Mouse (Mus musculus): ENCODE results near the gene Slc26a1. TPM values are rescaled to one million over a fixed set of nuclear protein-coding genes. Genes with fewer than 3 reads are reported as not detected.

Slc26a1 gene
- polyA plus RNA-seq, 1 experiment from 2014 or later: 3.6 TPM

DNA sequence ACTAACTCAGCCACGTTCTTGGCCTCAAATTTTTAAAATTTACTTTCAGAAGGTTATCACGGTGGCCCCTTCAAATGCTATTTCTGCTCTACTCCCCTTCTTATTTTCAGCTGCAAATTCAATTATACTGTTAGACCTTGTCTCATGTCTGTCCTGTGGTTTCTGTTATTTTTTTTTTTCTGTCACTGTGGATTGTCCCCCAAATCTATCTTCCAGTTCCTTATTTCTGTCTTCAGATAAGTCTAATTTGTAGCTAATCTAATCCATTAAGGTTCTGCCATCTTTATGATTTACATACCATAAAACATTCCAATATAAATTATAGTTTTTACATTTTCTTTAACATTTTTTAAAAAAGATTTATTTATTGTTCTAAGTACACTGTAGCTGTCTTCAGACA, 8.0 kb downstream of the Slc26a1 start:
- no peak overlapping the region for H3K4me3 ChIP-seq (replicated peaks)
- peaks cover 10% of the 10 kb centered on the region for H3K4me1 ChIP-seq (replicated peaks)
- H3K27me3 ChIP-seq (replicated peaks): no peaks in the 10 kb centered on the region
- no peaks in the 10 kb centered on the region for H3K9me3 ChIP-seq
- no peak overlapping the region for H3K4me2 ChIP-seq (replicated peaks)
- H3K9ac ChIP-seq: no peak overlapping the region
- H3K36me3 ChIP-seq: no peaks in the 10 kb centered on the region
- no peak for ATAC-seq
- H3K27ac ChIP-seq: no peak overlapping the region
- 77% methylated on average over 2 of the region's 2 CpGs for WGBS

DNA sequence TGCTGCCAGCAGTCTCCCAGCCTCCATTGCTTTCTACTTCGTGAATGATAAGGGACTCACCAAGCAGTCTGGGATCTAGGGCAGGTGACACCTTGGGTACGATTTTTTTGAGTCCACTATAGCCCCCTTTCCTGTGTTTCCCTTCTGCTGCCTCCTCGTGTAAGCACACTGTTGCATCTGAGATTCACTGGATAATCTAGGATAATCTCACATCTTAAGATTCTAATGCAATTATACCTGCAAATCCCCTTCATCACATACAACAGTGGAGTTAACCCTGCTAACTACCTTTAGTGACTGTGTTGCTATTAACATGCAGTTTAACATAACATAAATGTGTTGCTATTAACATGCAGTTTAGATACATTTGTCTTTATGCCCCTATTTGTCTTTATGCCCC, 10.3 kb downstream of the Slc26a1 start:
- H3K36me3 ChIP-seq: no peaks in the 10 kb centered on the region
- ATAC-seq: no peak
- no peaks in the 10 kb centered on the region for H3K27me3 ChIP-seq (replicated peaks)
- 48% methylated on average over 3 of the region's 3 CpGs for WGBS
- no peak overlapping the region for H3K27ac ChIP-seq
- H3K9me3 ChIP-seq: no peaks in the 10 kb centered on the region
- no peak overlapping the region for H3K4me2 ChIP-seq (replicated peaks)
- no peak overlapping the region for H3K9ac ChIP-seq
- H3K4me1 ChIP-seq (replicated peaks): peaks cover 11% of the 10 kb centered on the region
- H3K4me3 ChIP-seq (replicated peaks): no peak overlapping the region

DNA sequence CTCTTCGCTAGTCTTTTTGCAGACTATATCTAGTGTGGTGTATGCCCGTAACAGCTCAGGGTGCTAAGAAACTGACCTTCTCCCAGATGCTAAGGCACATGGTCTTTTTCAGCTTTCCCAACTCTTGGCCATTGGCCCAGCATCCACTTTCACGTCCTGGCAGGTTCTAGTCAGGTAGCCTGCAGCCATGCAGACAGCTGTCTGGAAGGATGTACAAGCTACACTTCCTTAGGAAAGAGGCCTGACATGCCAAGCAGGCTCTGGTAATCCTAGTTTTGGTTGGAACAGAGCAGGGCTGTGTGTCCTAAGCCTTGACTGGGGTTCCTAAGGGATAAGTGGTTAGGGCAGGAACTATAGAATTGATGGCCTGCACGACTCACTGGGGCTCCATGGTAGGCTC, 12.6 kb downstream of the Slc26a1 start:
- WGBS: 77% methylated on average over 4 of the region's 4 CpGs
- H3K9ac ChIP-seq: no peak overlapping the region
- no peak for ATAC-seq

GRCm38 (mm10) chr5:108660632-108661268, 14.6 kb downstream of the Slc26a1 start:
- 11% methylated on average over 36 of the region's 36 CpGs for WGBS
- H3K36me3 ChIP-seq: peaks cover 3% of the 10 kb centered on the region
- H3K9ac ChIP-seq: peak overlapping the region; percentile 87
- H3K27ac ChIP-seq: peak overlapping the region; percentile 40; the same call in 1 of the 2 replicates
- peak overlapping the region; percentile 84 for H3K4me2 ChIP-seq (replicated peaks)
- H3K4me1 ChIP-seq (replicated peaks): peaks cover 11% of the 10 kb centered on the region
- H3K9me3 ChIP-seq: no peaks in the 10 kb centered on the region
- H3K4me3 ChIP-seq (replicated peaks): peak overlapping the region; percentile 77
- ATAC-seq: peak; percentile 99
- H3K27me3 ChIP-seq (replicated peaks): no peaks in the 10 kb centered on the region

More for the DNA sequence above, 12.6 kb downstream of the Slc26a1 start:
- Histone ChIP-seq H3K4me3 (replicated peaks) (no peak overlapping the region), H3K36me3 (no peaks in the 10 kb centered on the region), H3K9me3 (no peaks in the 10 kb centered on the region), H3K27ac (no peak overlapping the region), H3K27me3 (replicated peaks) (no peaks in the 10 kb centered on the region), H3K4me1 (replicated peaks) (peaks cover 11% of the 10 kb centered on the region), H3K4me2 (replicated peaks) (no peak overlapping the region)

GRCm38 (mm10) chr5:108659698-108660631, 15.4 kb downstream of the Slc26a1 start, which contains the start of gene Idua:
TSS of gene Idua (plus strand) at chr5:108660331.
- peak within 1 kb of the TSS; percentile 84 for H3K4me2 ChIP-seq (replicated peaks)
- 10% methylated on average over 24 of the region's 24 CpGs for WGBS
- peak; percentile 76 for ATAC-seq

DNA sequence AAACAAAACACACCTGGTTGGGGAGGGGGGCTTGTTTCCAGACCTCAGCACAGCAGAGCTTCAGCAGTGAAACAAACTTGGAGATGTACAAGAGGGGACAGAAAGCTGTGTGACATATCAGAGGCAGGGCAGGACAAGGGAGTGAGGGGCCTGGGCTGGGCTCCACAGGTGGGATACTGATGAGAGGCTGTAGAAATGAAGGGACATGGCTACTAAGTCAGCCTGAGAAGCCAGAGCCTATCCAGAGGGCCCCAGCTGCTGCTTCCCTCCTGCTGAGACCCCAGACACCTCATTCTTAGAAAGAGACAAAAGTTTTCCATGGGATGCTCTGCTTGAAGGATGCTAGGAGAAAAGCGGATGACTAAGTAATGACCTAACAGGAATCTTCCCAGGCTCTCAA, 16.8 kb downstream of the Slc26a1 start:
- Histone ChIP-seq H3K9me3 (no peaks in the 10 kb centered on the region), H3K4me1 (replicated peaks) (peaks cover 11% of the 10 kb centered on the region), H3K36me3 (peaks cover 20% of the 10 kb centered on the region), H3K27me3 (replicated peaks) (no peaks in the 10 kb centered on the region), H3K4me3 (replicated peaks) (no peak overlapping the region), H3K4me2 (replicated peaks) (0 out of 2 replicates have a peak overlapping the region, but pooled peaks have one; percentile 84), H3K27ac (no peak overlapping the region), H3K9ac (no peak overlapping the region)
- ATAC-seq: no peak
- WGBS: 89% methylated on average over 1 of the region's 1 CpGs

More at GRCm38 (mm10) chr5:108659698-108660631, 15.4 kb downstream of the Slc26a1 start, which contains the start of gene Idua:
- Histone ChIP-seq H3K27ac (peak within 1 kb of the TSS; percentile 40; the same call in 1 of the 2 replicates), H3K9me3 (no peaks in the 10 kb centered on the region), H3K36me3 (peaks cover 7% of the 10 kb centered on the region), H3K27me3 (replicated peaks) (no peaks in the 10 kb centered on the region), H3K4me1 (replicated peaks) (peaks cover 11% of the 10 kb centered on the region), H3K9ac (peak within 1 kb of the TSS; percentile 87), H3K4me3 (replicated peaks) (peak within 1 kb of the TSS; percentile 77)

GRCm38 (mm10) chr5:108657406-108657805, 18.0 kb downstream of the Slc26a1 start:
- ATAC-seq: no peak
- H3K27me3 ChIP-seq (replicated peaks): no peaks in the 10 kb centered on the region
- WGBS: 74% methylated on average over 5 of the region's 5 CpGs
- H3K4me3 ChIP-seq (replicated peaks): no peak overlapping the region
- no peak overlapping the region for H3K4me2 ChIP-seq (replicated peaks)
- H3K4me1 ChIP-seq (replicated peaks): peaks cover 11% of the 10 kb centered on the region
- no peak overlapping the region for H3K9ac ChIP-seq
- H3K9me3 ChIP-seq: no peaks in the 10 kb centered on the region
- no peak overlapping the region for H3K27ac ChIP-seq
- peaks cover 23% of the 10 kb centered on the region for H3K36me3 ChIP-seq

- 88% methylated on average over 15 of the region's 15 CpGs for WGBS
- Histone ChIP-seq H3K27ac (no peak overlapping the region), H3K9ac (no peak overlapping the region), H3K9me3 (no peaks in the 10 kb centered on the region), H3K27me3 (replicated peaks) (no peaks in the 10 kb centered on the region), H3K4me2 (replicated peaks) (no peak overlapping the region), H3K4me3 (replicated peaks) (no peak overlapping the region), H3K4me1 (replicated peaks) (peaks cover 11% of the 10 kb centered on the region), H3K36me3 (peaks cover 23% of the 10 kb centered on the region)
- no peak for ATAC-seq
Observed at GRCm38 (mm10) chr5:108655891-108656650, 19.3 kb downstream of the Slc26a1 start.

DNA sequence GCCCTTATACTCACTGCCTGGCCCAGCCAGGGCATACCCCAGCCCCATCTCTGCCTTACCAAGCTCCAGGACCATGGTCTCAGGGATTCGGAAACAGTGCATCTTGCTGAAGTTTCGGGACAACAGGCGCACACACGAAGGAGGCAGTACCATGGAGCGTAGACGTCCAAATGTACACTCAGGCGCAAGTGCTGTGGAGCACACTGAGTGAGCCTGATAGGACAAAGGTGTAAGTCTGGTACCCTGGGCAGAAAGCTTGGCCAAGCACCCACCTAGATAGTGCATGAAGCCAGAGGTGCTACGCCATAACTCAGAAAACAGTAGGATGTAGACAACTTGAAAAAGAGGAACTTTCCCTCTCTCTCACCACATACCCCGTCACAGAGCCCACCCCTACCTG, 20.0 kb downstream of the Slc26a1 start:
- WGBS: 96% methylated on average over 9 of the region's 9 CpGs
- Histone ChIP-seq H3K4me1 (replicated peaks) (peaks cover 8% of the 10 kb centered on the region), H3K9ac (no peak overlapping the region), H3K27ac (no peak overlapping the region), H3K9me3 (no peaks in the 10 kb centered on the region), H3K36me3 (peaks cover 23% of the 10 kb centered on the region), H3K4me3 (replicated peaks) (no peak overlapping the region), H3K27me3 (replicated peaks) (no peaks in the 10 kb centered on the region), H3K4me2 (replicated peaks) (no peak overlapping the region)
- no peak for ATAC-seq

- Histone ChIP-seq H3K4me1 (replicated peaks) (peaks cover 3% of the 10 kb centered on the region; the same call in 1 of the 2 replicates), H3K27ac (no peak overlapping the region), H3K9ac (no peak overlapping the region), H3K36me3 (peaks cover 23% of the 10 kb centered on the region), H3K4me3 (replicated peaks) (no peak overlapping the region), H3K27me3 (replicated peaks) (no peaks in the 10 kb centered on the region), H3K4me2 (replicated peaks) (no peak overlapping the region), H3K9me3 (no peaks in the 10 kb centered on the region)
- WGBS: 90% methylated on average over 10 of the region's 10 CpGs
- no peak for ATAC-seq
Observed at GRCm38 (mm10) chr5:108654444-108654990, 20.9 kb downstream of the Slc26a1 start.

DNA sequence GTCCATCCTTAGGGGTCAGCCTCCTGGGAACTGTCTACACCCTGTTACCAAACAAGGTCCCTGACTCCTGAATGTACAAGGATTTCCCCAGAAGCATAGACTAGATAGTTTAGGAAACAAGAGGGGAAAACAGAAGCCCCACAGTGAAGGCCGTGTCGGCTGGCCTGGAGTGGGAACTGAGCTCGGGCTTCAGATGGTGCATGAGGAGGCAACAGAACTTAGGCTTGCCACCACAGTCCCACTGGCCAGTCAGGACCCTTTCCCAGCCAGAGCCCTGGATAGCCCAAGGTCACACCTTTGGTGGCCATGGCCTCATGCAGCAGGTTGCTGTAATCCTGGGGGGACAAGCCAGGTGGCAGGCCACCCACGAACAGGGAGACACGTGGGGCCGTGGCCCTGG, 22.0 kb downstream of the Slc26a1 start:
- no peak overlapping the region for H3K27ac ChIP-seq
- H3K4me1 ChIP-seq (replicated peaks): no peaks in the 10 kb centered on the region
- WGBS: 88% methylated on average over 6 of the region's 6 CpGs
- H3K9me3 ChIP-seq: no peaks in the 10 kb centered on the region
- H3K4me3 ChIP-seq (replicated peaks): no peak overlapping the region
- no peak for ATAC-seq
- peaks cover 31% of the 10 kb centered on the region for H3K36me3 ChIP-seq
- no peak overlapping the region for H3K4me2 ChIP-seq (replicated peaks)
- no peaks in the 10 kb centered on the region for H3K27me3 ChIP-seq (replicated peaks)
- no peak overlapping the region for H3K9ac ChIP-seq
